Mouse (Mus musculus): Measurements from ENCODE around the gene Med26.

DNA sequence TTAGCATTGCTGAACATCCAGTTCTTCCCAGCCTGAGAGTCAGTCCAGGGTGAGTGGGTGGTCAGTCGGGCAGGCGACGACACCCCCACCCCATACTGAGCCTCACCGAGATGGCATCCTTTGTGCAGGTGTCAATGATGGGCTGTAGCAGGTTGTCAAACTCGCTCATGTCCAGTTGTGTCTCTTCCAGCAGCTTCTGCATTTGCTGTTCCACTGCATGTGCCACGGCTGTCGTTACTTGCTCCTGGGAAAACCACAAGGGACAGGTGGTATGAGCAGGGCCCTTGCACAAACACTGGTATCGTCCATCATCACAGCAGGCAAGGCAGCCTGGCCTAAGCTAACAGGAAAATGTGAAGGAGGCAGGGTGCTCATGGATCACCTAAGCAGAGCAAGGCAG is 78.1 kb downstream of the Med26 start:
- no peak for TF ChIP-seq POLR2A (IDR thresholded peaks at IDR 0.05; ENCODE audit: extremely low read depth, insufficient read depth, low read length)
- TF ChIP-seq CTCF (IDR thresholded peaks at IDR 0.05; ENCODE audit: extremely low read depth, insufficient read depth, low read length), result no peak

Data from cortical plate, adult 2 months (tissue).